In the genomic region with DNA sequence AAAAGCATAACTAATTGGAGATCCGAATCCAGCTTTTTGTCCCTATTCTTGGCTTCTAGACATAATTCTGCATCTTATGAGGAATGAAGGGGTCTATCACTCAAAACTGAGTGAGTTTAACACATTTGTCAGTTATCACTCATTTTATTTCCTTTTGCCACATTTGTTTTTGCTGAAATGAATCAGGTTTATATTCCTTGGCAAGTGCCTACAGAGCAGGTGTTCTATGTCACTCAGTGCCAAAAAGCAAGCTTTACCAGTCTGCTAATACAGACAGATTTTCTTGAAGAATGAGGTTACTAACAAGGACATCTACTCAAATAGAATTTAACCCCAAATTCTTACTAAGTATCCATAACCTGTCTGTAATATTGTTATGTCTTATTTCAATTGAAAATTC, we compare ENCODE assay signal across 27 mouse cellular contexts.
DNase-seq lines count a peak whose midpoint lies in the region; ATAC-seq and TF ChIP-seq lines count a peak whose summit lies in the region.
"Had no signal": no experiment of that assay in that cellular context is flagged by ENCODE, and none has a peak within 500 bp of the region (broad histone marks: within the 10 kb centered on the region; RNA-seq: fewer than 3 reads in every experiment).

No protein-coding gene starts in this region.

- H3K9me3 ChIP-seq in hindbrain, postnatal 0 days (ENCODE audit: low read length): no peaks in the 10 kb centered on the region
- no peaks in the 10 kb centered on the region for H3K9me3 ChIP-seq in hindbrain, embryonic 12.5 days (replicated peaks)
- H3K9me3 ChIP-seq in intestine, embryonic 16.5 days (ENCODE audit: control insufficient read depth, low read length): no peaks in the 10 kb centered on the region
- H3K9me3 ChIP-seq: heart, embryonic 13.5 days; hindbrain, embryonic 15.5 days; limb, embryonic 12.5 days; liver, embryonic 15.5 days; stomach, embryonic 15.5 days had no signal

- no peaks in the 10 kb centered on the region for H3K36me3 ChIP-seq in hindbrain, postnatal 0 days (ENCODE audit: insufficient read depth, low read length)
- no peaks in the 10 kb centered on the region for H3K36me3 ChIP-seq in hindbrain, embryonic 12.5 days
- H3K36me3 ChIP-seq in intestine, embryonic 16.5 days (ENCODE audit: control insufficient read depth, insufficient read depth, low read length): no peaks in the 10 kb centered on the region
- H3K36me3 ChIP-seq: heart, embryonic 13.5 days; hindbrain, embryonic 15.5 days; limb, embryonic 12.5 days; liver, embryonic 15.5 days; stomach, embryonic 15.5 days had no signal

- no peaks in the 10 kb centered on the region for H3K4me1 ChIP-seq in hindbrain, postnatal 0 days (ENCODE audit: insufficient read depth, low read length)
- H3K4me1 ChIP-seq in hindbrain, embryonic 12.5 days: no peaks in the 10 kb centered on the region
- no peaks in the 10 kb centered on the region for H3K4me1 ChIP-seq in intestine, embryonic 16.5 days (ENCODE audit: control insufficient read depth, insufficient read depth, low read length)
- H3K4me1 ChIP-seq: heart, embryonic 13.5 days; hindbrain, embryonic 15.5 days; limb, embryonic 12.5 days; liver, embryonic 15.5 days; stomach, embryonic 15.5 days had no signal

- WGBS in hindbrain, postnatal 0 days: 55% methylated on average over 1 of the region's 1 CpGs
- whole genome bisulfite sequencing in hindbrain, embryonic 12.5 days: 84% methylated on average over 1 of the region's 1 CpGs
- WGBS in intestine, embryonic 16.5 days: 73% methylated on average over 1 of the region's 1 CpGs

- no peaks in the 10 kb centered on the region for H3K27me3 ChIP-seq in hindbrain, postnatal 0 days (ENCODE audit: insufficient read depth, low read length)
- H3K27me3 ChIP-seq in hindbrain, embryonic 12.5 days: no peaks in the 10 kb centered on the region
- no peaks in the 10 kb centered on the region for H3K27me3 ChIP-seq in intestine, embryonic 16.5 days (replicated peaks; ENCODE audit: control insufficient read depth, insufficient read depth, low read length)
- H3K27me3 ChIP-seq: heart, embryonic 13.5 days; hindbrain, embryonic 15.5 days; limb, embryonic 12.5 days; liver, embryonic 15.5 days; stomach, embryonic 15.5 days had no signal

- DNase-seq in hindbrain, postnatal 0 days (ENCODE audit: low spot score): peak; percentile 8
- peak; percentile 28 for DNase-seq in cerebellum, adult 11-12 months
- DNase-seq in cerebellum, adult 9-10 months: peak; percentile 82
- peak; percentile 19 to 45 for DNase-seq in cerebellum, postnatal 36 days
- DNase-seq in natural killer cell, adult 2 months (ENCODE audit: low spot score in 2 of 2): no peak
- DNase-seq: adrenal gland, adult 8-10 months; B cell, adult 2 months; forebrain, postnatal 0 days; heart, postnatal 10 days; kidney, adult 2 months; kidney, postnatal 36 days; lung, embryonic 14.5 days; lung, postnatal 14 days; retina, postnatal 1 day; right cerebral cortex, postnatal 14 days; thymus, postnatal 25 days had no signal

- no peak overlapping the region for H3K9ac ChIP-seq in hindbrain, postnatal 0 days (replicated peaks; ENCODE audit: low read length)
- no peak overlapping the region for H3K9ac ChIP-seq in hindbrain, embryonic 12.5 days
- no peak overlapping the region for H3K9ac ChIP-seq in intestine, embryonic 16.5 days (ENCODE audit: low read depth, low read length)
- H3K9ac ChIP-seq: forebrain, postnatal 0 days; heart, embryonic 13.5 days; hindbrain, embryonic 15.5 days; limb, embryonic 12.5 days; liver, embryonic 15.5 days; lung, embryonic 14.5 days; stomach, embryonic 15.5 days had no signal

- no peak overlapping the region for H3K4me3 ChIP-seq in hindbrain, postnatal 0 days (ENCODE audit: low read length)
- H3K4me3 ChIP-seq in hindbrain, embryonic 12.5 days: no peak overlapping the region
- no peak overlapping the region for H3K4me3 ChIP-seq in intestine, embryonic 16.5 days (ENCODE audit: low read length)
- H3K4me3 ChIP-seq: erythroblast, embryonic 14.5 days; heart, embryonic 13.5 days; hindbrain, embryonic 15.5 days; layer of hippocampus, adult 2 months; left cerebral cortex, adult 2 months; limb, embryonic 12.5 days; liver, embryonic 15.5 days; stomach, embryonic 15.5 days had no signal

- TF ChIP-seq CTCF in hindbrain, postnatal 0 days (IDR thresholded peaks at IDR 0.05; ENCODE audit: low read depth): no peak

- no peak overlapping the region for H3K4me2 ChIP-seq in hindbrain, postnatal 0 days (ENCODE audit: low read depth, low read length)
- H3K4me2 ChIP-seq in hindbrain, embryonic 12.5 days (replicated peaks): no peak overlapping the region
- no peak overlapping the region for H3K4me2 ChIP-seq in intestine, embryonic 16.5 days (ENCODE audit: low read depth, low read length)
- H3K4me2 ChIP-seq: heart, embryonic 13.5 days; hindbrain, embryonic 15.5 days; limb, embryonic 12.5 days; liver, embryonic 15.5 days; lung, embryonic 14.5 days; midbrain, embryonic 11.5 days; stomach, embryonic 15.5 days had no signal

- no peak for ATAC-seq in hindbrain, postnatal 0 days
- ATAC-seq in hindbrain, embryonic 12.5 days (ENCODE audit: low FRiP score): no peak
- no peak for ATAC-seq in intestine, embryonic 16.5 days
- ATAC-seq: forebrain, postnatal 0 days had no signal

- H3K27ac ChIP-seq in hindbrain, postnatal 0 days: no peak overlapping the region
- H3K27ac ChIP-seq in hindbrain, embryonic 12.5 days: no peak overlapping the region
- H3K27ac ChIP-seq in intestine, embryonic 16.5 days (ENCODE audit: low read length): no peak overlapping the region
- H3K27ac ChIP-seq: heart, embryonic 13.5 days; hindbrain, embryonic 15.5 days; layer of hippocampus, adult 2 months; left cerebral cortex, adult 2 months; limb, embryonic 12.5 days; liver, embryonic 15.5 days; stomach, embryonic 15.5 days had no signal

Comparison
In these comparisons a context has a peak if more than half of its experiments do, and no peak if none do; other contexts are left out.
1. DNase-seq: peak in hindbrain, postnatal 0 days (single experiment), cerebellum, adult 11-12 months (single experiment), cerebellum, adult 9-10 months (single experiment) and cerebellum, postnatal 36 days (2 of 2); none in natural killer cell, adult 2 months (0 of 2).